Mouse (Mus musculus): Measurements from ENCODE around the gene Huwe1. TPM values are rescaled to one million over a fixed set of nuclear protein-coding genes. Genes with fewer than 3 reads are reported as not detected.

The Huwe1 gene
- polyA plus RNA-seq, 1 experiment from 2014 or later, result 35.6 TPM

- Histone ChIP-seq H3K36me3 (no peaks in the 10 kb centered on the region), H3K27me3 (no peaks in the 10 kb centered on the region), H3K4me2 (replicated peaks) (no peak overlapping the region), H3K9me3 (replicated peaks) (no peaks in the 10 kb centered on the region), H3K27ac (replicated peaks) (no peak overlapping the region), H3K4me1 (no peaks in the 10 kb centered on the region), H3K4me3 (replicated peaks) (no peak overlapping the region), H3K9ac (no peak overlapping the region)
- 77% methylated on average over 3 of the region's 3 CpGs for WGBS
- no peak for ATAC-seq (ENCODE audit: insufficient number of reproducible peaks, low FRiP score, low TSS enrichment, low read depth)
Observed at GRCm38 (mm10) chrX:151817712-151818111, 17.1 kb downstream of the Huwe1 start.

DNA sequence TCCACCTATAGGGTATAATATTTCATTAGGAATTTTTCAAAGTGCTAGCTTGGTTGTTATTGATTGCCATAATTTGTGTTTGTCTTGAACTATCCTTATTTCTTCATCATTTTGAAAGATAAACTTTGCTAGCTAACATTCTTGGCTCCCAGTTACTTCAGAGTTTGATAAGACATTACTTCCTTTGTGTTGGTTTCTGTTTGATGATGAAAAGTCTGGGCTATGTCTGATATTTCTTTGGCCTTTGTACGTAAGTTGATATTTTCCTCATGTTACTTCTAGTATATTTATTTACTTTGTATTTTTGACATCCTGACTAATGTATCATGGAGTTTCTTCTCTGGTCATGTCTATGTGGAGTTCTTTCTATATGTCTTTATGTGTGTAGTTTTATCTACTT, 28.4 kb downstream of the Huwe1 start:
- no peaks in the 10 kb centered on the region for H3K27me3 ChIP-seq
- no peaks in the 10 kb centered on the region for H3K9me3 ChIP-seq (replicated peaks)
- WGBS, result 85% methylated on average over 1 of the region's 1 CpGs
- no peak overlapping the region for H3K4me3 ChIP-seq (replicated peaks)
- no peak for ATAC-seq (ENCODE audit: insufficient number of reproducible peaks, low FRiP score, low TSS enrichment, low read depth)
- H3K9ac ChIP-seq, result no peak overlapping the region
- H3K27ac ChIP-seq (replicated peaks), result no peak overlapping the region
- H3K36me3 ChIP-seq, result no peaks in the 10 kb centered on the region
- H3K4me2 ChIP-seq (replicated peaks), result no peak overlapping the region
- H3K4me1 ChIP-seq, result no peaks in the 10 kb centered on the region

DNA sequence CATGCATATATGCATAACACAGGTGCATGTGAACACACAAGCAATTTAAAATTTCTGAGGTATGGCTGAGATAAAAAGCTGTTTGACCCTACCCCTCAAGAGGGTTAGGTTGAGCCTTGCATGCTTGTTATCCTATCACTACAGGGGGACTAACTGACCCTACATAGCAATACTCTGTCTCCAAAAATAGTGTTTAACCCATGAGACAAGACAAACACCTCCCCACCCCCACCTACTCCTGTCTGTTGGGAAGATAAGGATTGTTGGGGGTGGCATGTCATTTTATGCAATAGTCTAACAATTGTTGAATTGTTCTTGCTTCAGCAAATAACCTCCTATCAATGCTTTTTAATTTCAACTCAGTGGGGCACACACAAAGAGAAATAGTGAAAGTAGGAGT, 30.7 kb downstream of the Huwe1 start:
- no peak overlapping the region for H3K4me3 ChIP-seq (replicated peaks)
- H3K4me2 ChIP-seq (replicated peaks), result no peak overlapping the region
- no peaks in the 10 kb centered on the region for H3K4me1 ChIP-seq
- H3K9ac ChIP-seq, result no peak overlapping the region
- ATAC-seq (ENCODE audit: insufficient number of reproducible peaks, low FRiP score, low TSS enrichment, low read depth), result no peak
- no peak overlapping the region for H3K27ac ChIP-seq (replicated peaks)
- H3K36me3 ChIP-seq, result no peaks in the 10 kb centered on the region
- H3K27me3 ChIP-seq, result no peaks in the 10 kb centered on the region
- H3K9me3 ChIP-seq (replicated peaks), result no peaks in the 10 kb centered on the region

GRCm38 (mm10) chrX:151832982-151833381, 32.4 kb downstream of the Huwe1 start:
- Histone ChIP-seq H3K4me3 (replicated peaks) (no peak overlapping the region), H3K36me3 (no peaks in the 10 kb centered on the region), H3K27ac (replicated peaks) (no peak overlapping the region), H3K4me1 (no peaks in the 10 kb centered on the region), H3K9ac (no peak overlapping the region), H3K4me2 (replicated peaks) (no peak overlapping the region), H3K27me3 (no peaks in the 10 kb centered on the region), H3K9me3 (replicated peaks) (no peaks in the 10 kb centered on the region)
- no peak for ATAC-seq (ENCODE audit: insufficient number of reproducible peaks, low FRiP score, low TSS enrichment, low read depth)

GRCm38 (mm10) chrX:151859436-151859835, 58.8 kb downstream of the Huwe1 start:
- no peak overlapping the region for H3K4me3 ChIP-seq (replicated peaks)
- 90% methylated on average over 8 of the region's 8 CpGs for WGBS
- no peak for ATAC-seq (ENCODE audit: insufficient number of reproducible peaks, low FRiP score, low TSS enrichment, low read depth)

GRCm38 (mm10) chrX:151910692-151911091, 110.1 kb downstream of the Huwe1 start:
- Histone ChIP-seq H3K9ac (no peak overlapping the region), H3K4me3 (replicated peaks) (no peak overlapping the region), H3K4me2 (replicated peaks) (no peak overlapping the region), H3K27me3 (peaks cover 3% of the 10 kb centered on the region; the same call in 1 of the 2 replicates), H3K4me1 (no peaks in the 10 kb centered on the region), H3K27ac (replicated peaks) (no peak overlapping the region), H3K9me3 (replicated peaks) (no peaks in the 10 kb centered on the region), H3K36me3 (peaks cover 45% of the 10 kb centered on the region)
- 65% methylated on average over 1 of the region's 1 CpGs for WGBS
- ATAC-seq (ENCODE audit: insufficient number of reproducible peaks, low FRiP score, low TSS enrichment, low read depth), result no peak

More at GRCm38 (mm10) chrX:151859436-151859835, 58.8 kb downstream of the Huwe1 start:
- no peak overlapping the region for H3K9ac ChIP-seq
- peaks cover 4% of the 10 kb centered on the region; the same call in 1 of the 2 replicates for H3K36me3 ChIP-seq
- no peaks in the 10 kb centered on the region for H3K27me3 ChIP-seq
- H3K4me1 ChIP-seq, result no peaks in the 10 kb centered on the region
- H3K27ac ChIP-seq (replicated peaks), result no peak overlapping the region
- no peaks in the 10 kb centered on the region for H3K9me3 ChIP-seq (replicated peaks)
- no peak overlapping the region for H3K4me2 ChIP-seq (replicated peaks)

- ATAC-seq (ENCODE audit: insufficient number of reproducible peaks, low FRiP score, low TSS enrichment, low read depth), result no peak
- Histone ChIP-seq H3K9me3 (replicated peaks) (no peaks in the 10 kb centered on the region), H3K4me2 (replicated peaks) (no peak overlapping the region), H3K36me3 (peaks cover 48% of the 10 kb centered on the region), H3K9ac (no peak overlapping the region), H3K4me3 (replicated peaks) (no peak overlapping the region), H3K27me3 (peaks cover 6% of the 10 kb centered on the region; the same call in 1 of the 2 replicates), H3K4me1 (no peaks in the 10 kb centered on the region), H3K27ac (replicated peaks) (no peak overlapping the region)
- WGBS, result 87% methylated on average over 4 of the region's 4 CpGs
Observed at GRCm38 (mm10) chrX:151912267-151912666, 111.7 kb downstream of the Huwe1 start.

DNA sequence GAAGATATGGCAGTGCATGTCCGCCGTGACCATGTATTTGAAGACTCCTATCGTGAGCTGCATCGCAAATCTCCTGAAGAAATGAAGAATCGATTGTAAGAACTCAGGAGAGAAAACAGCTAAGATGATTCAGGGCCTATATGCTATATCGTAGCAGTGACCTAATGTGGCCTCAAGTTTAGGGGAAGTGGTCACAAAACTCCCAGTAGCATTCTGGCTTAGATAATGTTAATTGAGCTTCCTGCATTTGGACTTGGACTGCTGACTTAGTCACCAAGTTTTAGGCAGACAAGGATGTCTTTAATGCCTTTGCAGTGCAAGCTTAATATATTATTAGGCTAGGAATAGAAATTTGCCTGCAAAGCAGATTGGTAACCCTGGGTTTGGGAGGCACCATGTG, 128.8 kb downstream of the Huwe1 start:
- peaks cover 3% of the 10 kb centered on the region for H3K27me3 ChIP-seq
- WGBS, result 92% methylated on average over 6 of the region's 6 CpGs
- H3K27ac ChIP-seq (replicated peaks), result no peak overlapping the region
- H3K9ac ChIP-seq, result no peak overlapping the region
- H3K36me3 ChIP-seq, result peaks cover 52% of the 10 kb centered on the region
- H3K4me2 ChIP-seq (replicated peaks), result no peak overlapping the region
- no peaks in the 10 kb centered on the region for H3K9me3 ChIP-seq (replicated peaks)
- no peak for ATAC-seq (ENCODE audit: insufficient number of reproducible peaks, low FRiP score, low TSS enrichment, low read depth)
- H3K4me1 ChIP-seq, result no peaks in the 10 kb centered on the region
- H3K4me3 ChIP-seq (replicated peaks), result no peak overlapping the region

- 64% methylated on average over 2 of the region's 2 CpGs for WGBS
- no peak overlapping the region for H3K4me3 ChIP-seq (replicated peaks)
- no peaks in the 10 kb centered on the region for H3K27me3 ChIP-seq
- H3K9ac ChIP-seq, result no peak overlapping the region
- H3K36me3 ChIP-seq, result peaks cover 7% of the 10 kb centered on the region
- H3K4me2 ChIP-seq (replicated peaks), result no peak overlapping the region
- no peaks in the 10 kb centered on the region for H3K4me1 ChIP-seq
- no peak for ATAC-seq (ENCODE audit: insufficient number of reproducible peaks, low FRiP score, low TSS enrichment, low read depth)
- H3K27ac ChIP-seq (replicated peaks), result no peak overlapping the region
- H3K9me3 ChIP-seq (replicated peaks), result no peaks in the 10 kb centered on the region
Observed at GRCm38 (mm10) chrX:151938852-151939251, 138.2 kb downstream of the Huwe1 start.

GRCm38 (mm10) chrX:151946986-151947385, 146.4 kb downstream of the Huwe1 start:
- H3K4me2 ChIP-seq (replicated peaks), result no peak overlapping the region
- H3K9ac ChIP-seq, result no peak overlapping the region
- WGBS, result 35% methylated on average over 1 of the region's 1 CpGs
- no peaks in the 10 kb centered on the region for H3K4me1 ChIP-seq
- no peaks in the 10 kb centered on the region for H3K36me3 ChIP-seq
- H3K9me3 ChIP-seq (replicated peaks), result no peaks in the 10 kb centered on the region
- peaks cover 4% of the 10 kb centered on the region; the same call in 1 of the 2 replicates for H3K27me3 ChIP-seq
- ATAC-seq (ENCODE audit: insufficient number of reproducible peaks, low FRiP score, low TSS enrichment, low read depth), result no peak
- no peak overlapping the region for H3K4me3 ChIP-seq (replicated peaks)
- no peak overlapping the region for H3K27ac ChIP-seq (replicated peaks)

DNA sequence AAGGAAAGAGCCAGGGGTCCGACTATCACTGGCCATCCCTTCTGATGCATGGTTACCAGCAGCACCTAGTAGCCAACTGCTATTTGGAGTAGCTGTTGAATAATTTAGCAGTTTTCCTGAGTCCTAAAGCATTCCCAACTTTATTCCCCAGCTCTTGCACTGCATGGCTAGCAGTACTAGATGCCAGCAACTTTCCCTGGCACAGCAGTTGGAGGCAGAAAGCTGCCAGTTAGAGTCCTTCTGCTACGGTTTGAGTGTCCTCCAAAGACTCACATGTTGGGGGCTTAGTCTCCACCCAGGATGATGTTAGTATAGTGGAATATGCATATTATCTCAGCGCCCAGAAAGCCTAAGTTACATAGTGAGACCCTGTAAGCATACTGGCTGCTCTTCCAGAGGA, 147.2 kb downstream of the Huwe1 start:
- Histone ChIP-seq H3K27me3 (peaks cover 4% of the 10 kb centered on the region; the same call in 1 of the 2 replicates), H3K4me2 (replicated peaks) (no peak overlapping the region), H3K9me3 (replicated peaks) (no peaks in the 10 kb centered on the region), H3K4me1 (no peaks in the 10 kb centered on the region), H3K4me3 (replicated peaks) (no peak overlapping the region), H3K9ac (no peak overlapping the region), H3K27ac (replicated peaks) (no peak overlapping the region), H3K36me3 (no peaks in the 10 kb centered on the region)
- WGBS, result 57% methylated on average over 3 of the region's 3 CpGs
- ATAC-seq (ENCODE audit: insufficient number of reproducible peaks, low FRiP score, low TSS enrichment, low read depth), result no peak

GRCm38 (mm10) chrX:151950231-151950630, 149.6 kb downstream of the Huwe1 start:
- no peak for ATAC-seq (ENCODE audit: insufficient number of reproducible peaks, low FRiP score, low TSS enrichment, low read depth)
- WGBS, result 40% methylated on average over 1 of the region's 1 CpGs

More at GRCm38 (mm10) chrX:151950231-151950630, 149.6 kb downstream of the Huwe1 start:
- Histone ChIP-seq H3K9ac (no peak overlapping the region), H3K4me2 (replicated peaks) (no peak overlapping the region), H3K27me3 (peaks cover 4% of the 10 kb centered on the region; the same call in 1 of the 2 replicates), H3K9me3 (replicated peaks) (no peaks in the 10 kb centered on the region), H3K27ac (replicated peaks) (no peak overlapping the region), H3K4me1 (no peaks in the 10 kb centered on the region), H3K4me3 (replicated peaks) (no peak overlapping the region), H3K36me3 (no peaks in the 10 kb centered on the region)

Data from embryonic facial prominence, embryonic 15.5 days (tissue).